Mouse (Mus musculus): Measurements from ENCODE around the gene Rftn1. TPM values are rescaled to one million over a fixed set of nuclear protein-coding genes. Genes with fewer than 3 reads are reported as not detected.

Gene Rftn1
- total and polyA plus RNA-seq, 3 experiments = 52.5 to 80.6 (median 60.5) TPM

GRCm38 (mm10) chr17:50082947-50083346 is 107.5 kb downstream of the Rftn1 start:
- Histone ChIP-seq H3K4me3 (replicated peaks in 1 of 3; ENCODE audit: low read depth in 2 of 3, low read length in 2 of 3, poor library complexity in 1 of 3) (no peak overlapping the region), H3K4me2 (ENCODE audit: insufficient read depth, low read depth, poor library complexity, severe bottlenecking) (peak overlapping the region; percentile 11; the same call in 1 of the 2 replicates), H3K27ac (ENCODE audit: insufficient read depth, low read depth) (peak overlapping the region; percentile 73), H3K36me3 (replicated peaks in 1 of 2; ENCODE audit: control insufficient read depth in 1 of 2, insufficient read depth in 1 of 2, low read length in 1 of 2) (peaks cover 68 to 84% of the 10 kb centered on the region in 2 experiments), H3K79me2 (replicated peaks; ENCODE audit: control insufficient read depth, extremely low read depth, insufficient read depth, poor library complexity, severe bottlenecking) (peaks cover 57% of the 10 kb centered on the region), H3K27me3 (replicated peaks) (no peaks in the 10 kb centered on the region), H3K4me1 (ENCODE audit: control insufficient read depth in 1 of 2, insufficient read depth in 2 of 2) (peaks cover 32 to 85% of the 10 kb centered on the region in 2 experiments), H3K9ac (ENCODE audit: insufficient read depth, low read depth) (peak overlapping the region; percentile 23; the same call in 1 of the 2 replicates), H3K9me3 (replicated peaks; ENCODE audit: low read length) (no peaks in the 10 kb centered on the region)
- no peak for DNase-seq (ENCODE audit: extremely low read depth)
- TF ChIP-seq MYC (IDR thresholded peaks at IDR 0.05; ENCODE audit: low read depth, low read length) (no peak), E2F4 (IDR thresholded peaks at IDR 0.05; ENCODE audit: insufficient replicate concordance, low read depth, low read length) (no peak), USF1 (IDR thresholded peaks at IDR 0.05; ENCODE audit: low read depth, low read length) (no peak), RCOR1 (conservative IDR thresholded peaks at IDR 0.05; ENCODE audit: low read depth, low read length) (no peak), TBP (conservative IDR thresholded peaks at IDR 0.05; ENCODE audit: low read depth, low read length) (no peak), NRF1 (IDR thresholded peaks at IDR 0.05; ENCODE audit: low read depth, low read length) (no peak), MAZ (IDR thresholded peaks at IDR 0.05; ENCODE audit: low read depth, low read length) (no peak), PAX5 (IDR thresholded peaks at IDR 0.05; ENCODE audit: low read length) (no peak), ZMIZ1 (IDR thresholded peaks at IDR 0.05; ENCODE audit: low read depth, low read length) (no peak), USF2 (conservative IDR thresholded peaks at IDR 0.05; ENCODE audit: low read depth, low read length) (no peak), RAD21 (IDR thresholded peaks at IDR 0.05; ENCODE audit: low read depth, low read length) (no peak), TCF12 (IDR thresholded peaks at IDR 0.05; ENCODE audit: low read depth, low read length) (no peak), MEF2A (IDR thresholded peaks at IDR 0.05; ENCODE audit: borderline replicate concordance, low read depth, low read length) (no peak), SIN3A (IDR thresholded peaks at IDR 0.05; ENCODE audit: low read length) (no peak), JUN (IDR thresholded peaks at IDR 0.05; ENCODE audit: insufficient read depth, low read depth, low read length) (no peak), NELFE (IDR thresholded peaks at IDR 0.05; ENCODE audit: low read depth, low read length) (no peak), HCFC1 (IDR thresholded peaks at IDR 0.05; ENCODE audit: low read depth, low read length) (no peak)
- in situ Hi-C loops (cut with MboI; ENCODE audit: low pct_ligation_motif_present, low pct_unique_long_range_greater_than_20kb, low sequenced_read_pairs) (loop anchor here (10.0 kb wide), 1 partner anchor 102 kb away; no protein-coding TSS in a partner anchor), dilution Hi-C loops (cut with MboI; ENCODE audit: extremely low pct_ligation_motif_present, extremely low pct_unique_long_range_greater_than_20kb, low sequenced_read_pairs) (no loop called here)

DNA sequence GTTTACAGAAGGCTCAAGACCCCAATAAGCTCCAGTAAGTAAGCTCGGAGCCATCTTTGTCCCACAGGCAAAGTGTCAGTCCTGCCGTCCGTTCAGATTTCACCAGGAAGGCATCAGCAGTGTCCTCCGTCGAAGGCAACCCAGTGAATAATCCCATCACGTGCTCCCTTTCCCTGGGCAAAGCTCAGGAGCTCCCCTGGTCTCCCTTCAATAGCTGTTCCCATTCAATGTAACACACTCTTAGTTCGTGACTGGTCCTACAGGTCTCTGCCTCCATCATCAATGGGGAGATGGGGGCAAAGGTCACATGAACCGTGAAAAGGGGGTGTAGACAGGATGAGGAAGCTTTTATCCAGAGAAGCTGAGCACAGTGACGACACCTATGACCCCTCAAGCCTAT is 108.8 kb downstream of the Rftn1 start:
- in situ Hi-C loops (cut with MboI; ENCODE audit: low pct_ligation_motif_present, low pct_unique_long_range_greater_than_20kb, low sequenced_read_pairs) (loop anchor here (10.0 kb wide), 1 partner anchor 103 kb away; no protein-coding TSS in a partner anchor), dilution Hi-C loops (cut with MboI; ENCODE audit: extremely low pct_ligation_motif_present, extremely low pct_unique_long_range_greater_than_20kb, low sequenced_read_pairs) (no loop called here)
- no peak overlapping the region for H3K9ac ChIP-seq (ENCODE audit: insufficient read depth, low read depth)
- H3K27me3 ChIP-seq (replicated peaks) = no peaks in the 10 kb centered on the region
- H3K4me3 ChIP-seq (replicated peaks in 1 of 3; ENCODE audit: low read depth in 2 of 3, low read length in 2 of 3, poor library complexity in 1 of 3) = no peak overlapping the region
- no peak overlapping the region for H3K4me2 ChIP-seq (ENCODE audit: insufficient read depth, low read depth, poor library complexity, severe bottlenecking)
- TF ChIP-seq HCFC1 (IDR thresholded peaks at IDR 0.05; ENCODE audit: low read depth, low read length) = no peak
- TF ChIP-seq NELFE (IDR thresholded peaks at IDR 0.05; ENCODE audit: low read depth, low read length) = no peak
- no peak for TF ChIP-seq TBP (conservative IDR thresholded peaks at IDR 0.05; ENCODE audit: low read depth, low read length)
- TF ChIP-seq USF2 (conservative IDR thresholded peaks at IDR 0.05; ENCODE audit: low read depth, low read length) = no peak
- no peak for TF ChIP-seq SIN3A (IDR thresholded peaks at IDR 0.05; ENCODE audit: low read length)
- TF ChIP-seq KAT2A (IDR thresholded peaks at IDR 0.05; ENCODE audit: insufficient replicate concordance, low read length) = no peak
- no peak for TF ChIP-seq MAZ (IDR thresholded peaks at IDR 0.05; ENCODE audit: low read depth, low read length)
- TF ChIP-seq MYC (IDR thresholded peaks at IDR 0.05; ENCODE audit: low read depth, low read length) = no peak
- TF ChIP-seq POLR2A (IDR thresholded peaks at IDR 0.05; ENCODE audit: low read depth, low read length) = no peak
- no peak for TF ChIP-seq UBTF (IDR thresholded peaks at IDR 0.05; ENCODE audit: low read depth, low read length)
- TF ChIP-seq RAD21 (IDR thresholded peaks at IDR 0.05; ENCODE audit: low read depth, low read length) = no peak
- TF ChIP-seq EP300 (IDR thresholded peaks at IDR 0.05; ENCODE audit: low read length) = no peak
- TF ChIP-seq JUN (IDR thresholded peaks at IDR 0.05; ENCODE audit: insufficient read depth, low read depth, low read length) = no peak
- no peak for TF ChIP-seq RCOR1 (conservative IDR thresholded peaks at IDR 0.05; ENCODE audit: low read depth, low read length)
- no peak for TF ChIP-seq MAX (IDR thresholded peaks at IDR 0.05; ENCODE audit: low read length)
- TF ChIP-seq ELF1 (IDR thresholded peaks at IDR 0.05; ENCODE audit: low read depth, low read length) = no peak
- H3K27ac ChIP-seq (ENCODE audit: insufficient read depth, low read depth) = peak overlapping the region; percentile 73
- DNase-seq (ENCODE audit: extremely low read depth) = no peak
- H3K36me3 ChIP-seq (replicated peaks in 1 of 2; ENCODE audit: control insufficient read depth in 1 of 2, insufficient read depth in 1 of 2, low read length in 1 of 2) = peaks cover 57 to 71% of the 10 kb centered on the region in 2 experiments
- peaks cover 26 to 73% of the 10 kb centered on the region in 2 experiments for H3K4me1 ChIP-seq (ENCODE audit: control insufficient read depth in 1 of 2, insufficient read depth in 2 of 2)
- peaks cover 49% of the 10 kb centered on the region for H3K79me2 ChIP-seq (replicated peaks; ENCODE audit: control insufficient read depth, extremely low read depth, insufficient read depth, poor library complexity, severe bottlenecking)
- H3K9me3 ChIP-seq (replicated peaks; ENCODE audit: low read length) = no peaks in the 10 kb centered on the region
